Mouse (Mus musculus) small intestine, adult 2 months (tissue): ENCODE measurements around the gene Lrrc30. TPM values are rescaled to one million over a fixed set of nuclear protein-coding genes. Genes with fewer than 3 reads are reported as not detected.
A peak's percentile ranks its signal among the peaks of the same experiment; 100 is the strongest.

Source experiments
- H3K27ac ChIP-seq: fragments of 200-500 bp; 2 replicates; pipeline ENCODE4 v1.5.1; 2012; ENCODE audit warnings: low read depth, low read length, control low read depth, inconsistent platforms; ENCODE audit not compliant: insufficient read depth
- H3K27me3 ChIP-seq: fragments of 200-500 bp; 2 replicates; pipeline ENCODE4 v1.6.1; 2012; ENCODE audit warnings: mild to moderate bottlenecking, moderate library complexity, low read length, inconsistent platforms; ENCODE audit not compliant: control insufficient read depth, insufficient read depth
- H3K36me3 ChIP-seq: fragments of 200-500 bp; 2 replicates; pipeline ENCODE4 v1.6.1; 2012; ENCODE audit warnings: mild to moderate bottlenecking, low read length, control low read depth, inconsistent platforms; ENCODE audit not compliant: control insufficient read depth, insufficient read depth
- H3K4me1 ChIP-seq: fragments of 200-500 bp; 2 replicates; pipeline ENCODE4 v1.6.1; 2012; ENCODE audit warnings: low read length, inconsistent platforms, mixed read lengths; ENCODE audit not compliant: control insufficient read depth, insufficient read depth, insufficient read length
- H3K4me3 ChIP-seq: fragments of 200-500 bp; 2 replicates; pipeline ENCODE4 v1.5.1; 2012; ENCODE audit warnings: low read depth, mild to moderate bottlenecking, control low read depth, inconsistent platforms, low read length, moderate library complexity
- CTCF ChIP-seq: fragments of 200-500 bp; IDR thresholded peaks from 2 replicates; pipeline ENCODE4 v1.5.1; 2012; ENCODE audit warnings: low read depth, mild to moderate bottlenecking, control low read depth, inconsistent platforms, low read length, moderate library complexity, mixed read lengths; ENCODE audit not compliant: insufficient replicate concordance, insufficient read length; ENCODE audit errors: extremely low read depth
- POLR2A ChIP-seq: fragments of 200-500 bp; IDR thresholded peaks from 2 replicates; pipeline ENCODE4 v1.6.1; 2012; ENCODE audit warnings: low read depth, mild to moderate bottlenecking, control low read depth, inconsistent platforms, low read length, moderate library complexity
- WGBS: fragments of 180-500 bp; shearing (Covaris S2); methylation state at CpG from one replicate; pipeline ENCODE4 v1.1.7; 2018; 5-methylcytosine and 5-hydroxymethylcytosine counted together
- polyA plus RNA-seq: library from polyadenylated mRNA; depleted of rRNA; stranded (reverse); fragments of >200 nt; gene quantifications from 2 replicates; pipeline ENCODE4 v1.2.3, GENCODE M21; 2012; rRNA removed

The Lrrc30 gene
- polyA plus RNA-seq = 0.05 TPM in 1 of 2 replicates, not detected in the other

- WGBS = 74% methylated on average over 13 of the region's 13 CpGs
Measured at GRCm38 (mm10) chr17:67632676-67633339, at the start of gene Lrrc30. TSS of gene Lrrc30 (minus strand) at chr17:67632723.

GRCm38 (mm10) chr17:67681084-67681483 lies 48.6 kb upstream of the Lrrc30 start:
- Histone ChIP-seq H3K27ac (no peak overlapping the region), H3K4me3 (no peak overlapping the region), H3K4me1 (no peaks in the 10 kb centered on the region), H3K36me3 (no peaks in the 10 kb centered on the region), H3K27me3 (no peaks in the 10 kb centered on the region)
- TF ChIP-seq POLR2A = no peak
- no peak for TF ChIP-seq CTCF
- 59% methylated on average over 6 of the region's 6 CpGs for WGBS

More at GRCm38 (mm10) chr17:67632676-67633339, at the start of gene Lrrc30:
- TF ChIP-seq CTCF = no peak
- Histone ChIP-seq H3K27me3 (no peaks in the 10 kb centered on the region), H3K36me3 (no peaks in the 10 kb centered on the region), H3K4me1 (no peaks in the 10 kb centered on the region), H3K4me3 (no peak within 1 kb of the TSS), H3K27ac (no peak within 1 kb of the TSS)

- 70% methylated on average over 1 of the region's 1 CpGs for WGBS
- H3K27me3 ChIP-seq = no peaks in the 10 kb centered on the region
- no peak overlapping the region for H3K27ac ChIP-seq
- no peak overlapping the region for H3K4me3 ChIP-seq
- H3K4me1 ChIP-seq = no peaks in the 10 kb centered on the region
- TF ChIP-seq POLR2A (no peak), CTCF (no peak)
- H3K36me3 ChIP-seq = no peaks in the 10 kb centered on the region
Measured at GRCm38 (mm10) chr17:67678576-67678975, 46.1 kb upstream of the Lrrc30 start.

- Histone ChIP-seq H3K36me3 (no peaks in the 10 kb centered on the region), H3K27me3 (no peaks in the 10 kb centered on the region), H3K4me1 (no peaks in the 10 kb centered on the region), H3K4me3 (no peak overlapping the region), H3K27ac (no peak overlapping the region)
- WGBS = 12% methylated on average over 3 of the region's 3 CpGs
- TF ChIP-seq POLR2A = no peak
- TF ChIP-seq CTCF = peak; percentile 44; the same call in 1 of the 2 replicates
Measured at GRCm38 (mm10) chr17:67667981-67668380, 35.5 kb upstream of the Lrrc30 start.

- 49% methylated on average over 5 of the region's 5 CpGs for WGBS
- no peaks in the 10 kb centered on the region for H3K36me3 ChIP-seq
- H3K4me1 ChIP-seq = no peaks in the 10 kb centered on the region
- H3K27ac ChIP-seq = no peak overlapping the region
- H3K27me3 ChIP-seq = no peaks in the 10 kb centered on the region
- H3K4me3 ChIP-seq = no peak overlapping the region
- TF ChIP-seq POLR2A (no peak), CTCF (no peak)
Measured at GRCm38 (mm10) chr17:67666981-67667380, 34.5 kb upstream of the Lrrc30 start.

- H3K36me3 ChIP-seq = no peaks in the 10 kb centered on the region
- TF ChIP-seq POLR2A (no peak), CTCF (no peak)
- WGBS = 47% methylated on average over 3 of the region's 3 CpGs
- no peaks in the 10 kb centered on the region for H3K4me1 ChIP-seq
- H3K4me3 ChIP-seq = no peak overlapping the region
- H3K27me3 ChIP-seq = no peaks in the 10 kb centered on the region
- no peak overlapping the region for H3K27ac ChIP-seq
Measured at GRCm38 (mm10) chr17:67664299-67664698, 31.8 kb upstream of the Lrrc30 start.

GRCm38 (mm10) chr17:67651506-67651905 lies 19.0 kb upstream of the Lrrc30 start:
- no peak overlapping the region for H3K27ac ChIP-seq
- WGBS = 11% methylated on average over 4 of the region's 4 CpGs

More at GRCm38 (mm10) chr17:67651506-67651905, 19.0 kb upstream of the Lrrc30 start:
- Histone ChIP-seq H3K4me3 (no peak overlapping the region), H3K4me1 (no peaks in the 10 kb centered on the region), H3K36me3 (no peaks in the 10 kb centered on the region), H3K27me3 (no peaks in the 10 kb centered on the region)
- TF ChIP-seq POLR2A (no peak), CTCF (peak; percentile 73; the same call in 1 of the 2 replicates)
